Mouse (Mus musculus): ENCODE measurements around the gene Dnah7a.

DNA sequence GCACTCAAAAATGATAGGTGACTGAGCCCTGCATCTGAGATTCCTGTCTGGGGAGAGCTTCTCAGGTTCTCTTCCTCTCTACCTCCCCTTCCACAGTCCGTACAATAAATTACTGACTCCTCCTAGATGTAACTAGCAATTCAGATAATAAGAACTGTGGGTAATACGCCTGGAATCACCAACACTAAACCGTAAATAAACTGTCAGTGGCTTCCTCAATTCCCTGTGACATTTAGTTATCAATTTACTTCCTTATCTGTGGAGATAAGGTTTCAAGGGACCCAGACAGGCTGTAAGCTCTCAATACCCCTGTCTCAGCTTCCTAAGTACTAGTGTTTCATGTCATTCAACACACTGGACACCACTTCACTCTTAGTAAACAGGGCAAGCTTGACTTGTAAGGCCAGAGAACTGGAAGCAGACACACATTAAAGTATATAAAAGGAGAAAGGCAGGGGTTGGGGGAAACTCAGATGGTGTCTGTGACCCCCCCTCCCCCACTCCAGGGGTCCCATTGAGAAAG is 300.7 kb downstream of the Dnah7a start:
- TF ChIP-seq CTCF (IDR thresholded peaks at IDR 0.05; ENCODE audit: extremely low read depth, insufficient read depth, insufficient read length, insufficient replicate concordance) (no peak), POLR2A (IDR thresholded peaks at IDR 0.05; ENCODE audit: low read depth, low read length) (no peak)

Measured in spleen, adult 2 months (tissue).